Mouse (Mus musculus) urinary bladder, postnatal 36 days (tissue): ENCODE measurements around the gene Them5.

ENCODE experiments used
- DNase-seq, 2 experiments: peaks; one replicate each; pipeline ENCODE4 v3.0.0; 2022; ENCODE audit warnings: low spot score in 2 of 2, mixed read lengths in 1 of 2

Gene Them5

DNA sequence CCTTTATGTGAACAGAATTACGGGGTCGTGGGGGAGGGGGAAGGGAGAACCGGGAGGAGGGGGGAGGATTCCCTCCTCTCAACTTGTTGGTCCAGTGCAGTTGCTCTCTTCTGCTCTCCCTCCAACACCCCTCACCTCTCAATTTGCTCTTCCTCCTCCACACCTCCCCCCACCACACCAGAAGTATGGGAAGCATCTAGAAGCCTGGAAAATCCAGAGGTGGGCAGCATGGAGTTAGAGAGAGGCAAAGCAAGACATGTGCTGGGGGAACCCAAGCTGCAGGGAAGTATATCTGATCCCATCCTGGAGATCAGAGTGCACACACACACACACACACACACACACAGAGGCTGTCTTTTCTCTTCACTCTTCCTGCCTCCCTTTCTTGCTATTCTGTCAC is 30.1 kb downstream of the Them5 start:
- no peak for DNase-seq

DNA sequence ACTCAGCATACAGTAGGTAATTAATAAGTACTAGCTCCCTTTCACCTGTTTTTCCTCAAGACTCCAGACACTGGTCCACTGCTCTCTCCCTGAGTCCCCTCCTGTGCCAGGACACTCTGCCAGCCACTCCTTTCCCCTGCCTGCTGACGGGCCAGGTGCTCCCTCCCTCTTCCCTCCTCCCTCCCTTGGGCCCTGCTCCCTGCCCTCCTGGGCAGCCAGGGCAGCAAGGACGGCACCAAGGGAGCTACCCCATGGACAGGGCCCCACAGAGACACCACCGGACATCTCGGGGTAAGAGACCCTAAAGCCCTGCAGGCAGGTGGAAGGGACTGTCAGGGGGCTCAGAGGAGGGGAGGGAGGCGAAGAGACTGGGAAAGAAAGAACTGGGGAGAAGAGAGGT is 30.7 kb downstream of the Them5 start, which contains the start of gene Rorc:
Gene Rorc (plus strand): TSS at position 154 of the 400 bp plus-strand sequence.
- DNase-seq, result peak; percentile 43 to 64

DNA sequence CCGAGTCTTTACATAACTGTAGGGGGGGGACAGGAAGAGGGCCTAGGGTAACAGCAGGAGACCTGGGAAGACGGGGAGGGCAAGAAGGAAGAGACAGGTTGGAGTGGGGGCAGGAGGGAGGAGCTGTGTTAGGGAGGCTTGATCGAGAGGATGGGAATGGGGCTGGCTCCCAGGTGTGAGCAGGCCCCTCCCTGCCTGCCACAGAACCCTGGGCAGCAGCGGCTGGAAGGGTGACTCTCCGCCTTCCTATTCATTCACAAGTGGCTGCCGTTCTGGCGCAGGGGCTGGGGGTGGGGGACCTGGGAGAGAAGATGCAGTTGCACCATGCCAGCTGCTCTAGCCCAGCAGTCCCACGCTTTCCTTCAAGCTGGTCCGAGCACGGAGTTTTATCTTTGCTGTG is 31.2 kb downstream of the Them5 start:
- no peak for DNase-seq

- DNase-seq, result peak; percentile 24 to 60
Measured at GRCm38 (mm10) chr3:94373597-94374011, 31.7 kb downstream of the Them5 start.

DNA sequence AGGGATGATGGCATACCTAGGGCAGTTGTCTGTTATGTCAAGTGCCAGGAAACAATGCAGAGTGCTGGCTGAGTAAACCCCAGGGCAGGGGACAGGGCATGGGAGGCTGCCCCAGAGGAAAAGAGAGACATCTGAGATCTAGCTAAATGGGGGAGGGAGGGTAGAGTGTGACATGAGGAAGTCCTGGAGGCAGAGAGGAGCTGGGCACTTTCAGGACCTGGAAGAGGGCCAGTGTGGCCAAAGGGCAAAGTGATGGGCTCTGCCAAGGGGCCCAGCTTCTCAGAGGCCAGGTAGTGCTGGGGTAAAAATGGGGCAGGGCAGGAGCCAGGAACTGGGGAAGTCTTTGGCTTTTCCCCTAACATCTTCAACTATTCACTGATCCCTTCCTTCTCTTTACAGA is 32.7 kb downstream of the Them5 start:
- DNase-seq, result no peak

DNA sequence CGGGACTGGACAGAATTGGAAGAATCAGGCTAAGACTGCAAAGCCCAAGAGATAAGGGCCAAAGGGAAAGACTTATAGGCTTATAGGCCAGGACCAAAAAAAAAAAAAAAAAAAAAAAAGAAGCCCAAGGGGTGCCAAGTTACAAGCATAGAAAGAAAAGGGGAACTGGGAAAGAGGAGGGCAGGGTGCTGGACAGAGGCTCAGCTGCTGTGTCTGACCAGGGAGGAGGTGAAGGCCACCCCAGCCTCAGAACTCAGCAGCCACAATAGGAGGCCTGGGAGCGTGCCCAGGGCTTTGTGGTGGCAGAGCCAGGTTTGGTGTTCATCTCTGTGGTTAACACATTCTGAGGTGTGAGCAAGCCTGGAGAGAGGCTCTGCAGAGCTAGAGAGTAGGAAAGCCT is 33.2 kb downstream of the Them5 start:
- DNase-seq, result no peak

DNA sequence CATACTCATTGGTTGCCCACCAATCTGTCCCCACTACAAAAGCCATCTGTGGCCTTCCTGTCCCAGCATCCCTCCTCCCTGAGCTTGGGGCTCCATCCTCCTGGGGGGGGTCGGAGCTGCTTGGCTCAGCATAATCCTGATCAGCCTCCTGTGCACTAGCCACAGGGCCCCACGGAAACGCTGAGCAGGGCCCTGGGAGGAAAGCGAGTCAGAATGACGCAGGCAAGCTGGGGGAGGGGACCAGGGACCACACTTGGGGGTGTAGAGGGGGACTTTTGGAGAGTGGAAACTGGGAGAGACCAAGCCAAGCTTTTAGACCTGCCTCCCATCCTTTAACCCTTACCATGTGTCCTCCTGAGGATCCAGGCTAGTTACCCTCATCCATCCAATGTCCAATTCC is 34.0 kb downstream of the Them5 start:
- no peak for DNase-seq

- no peak for DNase-seq
Measured at GRCm38 (mm10) chr3:94377028-94377923, 35.4 kb downstream of the Them5 start.

DNA sequence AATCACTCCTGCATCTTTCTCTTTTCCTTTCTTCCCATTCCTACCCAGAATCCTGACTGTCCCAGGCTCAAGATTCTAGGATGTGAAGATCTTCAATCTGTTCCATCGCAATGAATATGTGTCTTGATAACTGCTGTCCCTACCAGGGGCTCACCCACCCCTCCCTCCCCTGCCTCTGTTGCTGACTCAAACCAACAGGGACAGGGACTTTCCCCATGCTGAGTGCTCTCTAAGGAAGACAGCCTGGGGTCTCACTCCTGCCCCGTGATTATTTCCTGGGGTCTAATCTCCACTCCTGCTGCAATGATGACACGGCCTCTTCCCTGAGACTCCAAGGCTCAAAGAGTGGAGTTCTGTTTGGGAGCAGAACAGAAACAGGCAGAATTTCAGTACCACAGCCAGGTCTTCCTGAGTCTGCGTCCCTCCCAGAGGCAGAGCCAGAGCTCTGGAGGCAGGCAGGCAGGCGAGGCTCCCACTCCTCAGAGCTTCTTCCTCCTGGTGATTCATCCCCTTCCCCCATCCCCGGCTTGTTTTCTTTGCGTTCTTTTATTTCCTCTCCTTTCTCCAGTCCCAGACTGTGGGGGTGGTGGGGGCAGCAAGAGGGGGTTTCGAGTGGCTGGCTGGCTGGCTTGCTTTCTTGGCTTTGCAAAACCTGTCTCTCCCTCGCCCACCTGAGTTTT is 38.1 kb downstream of the Them5 start:
- no peak for DNase-seq

GRCm38 (mm10) chr3:94382308-94382707 is 40.4 kb downstream of the Them5 start:
- no peak for DNase-seq

DNA sequence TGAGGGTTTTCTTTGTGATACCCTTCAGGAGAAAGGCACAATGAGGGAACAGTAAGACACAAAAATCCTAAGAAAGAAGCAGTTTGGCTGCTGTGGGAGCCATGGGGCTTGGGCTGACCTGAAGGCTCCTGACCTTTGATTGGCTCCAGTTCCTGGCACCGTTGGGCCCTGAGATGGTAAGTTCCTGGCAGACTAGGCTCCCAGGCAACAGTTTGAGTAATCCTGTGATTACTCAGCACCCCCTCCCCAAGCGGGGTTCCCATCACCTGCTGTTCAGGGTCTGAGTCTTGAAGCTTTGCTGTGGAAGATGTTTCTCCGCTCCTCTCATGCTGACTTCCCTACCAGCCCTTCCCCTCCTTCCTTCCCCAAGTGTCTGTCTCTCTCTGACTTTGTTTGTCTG is 41.6 kb downstream of the Them5 start:
- no peak for DNase-seq

GRCm38 (mm10) chr3:94386671-94387070 is 44.8 kb downstream of the Them5 start:
- no peak for DNase-seq

- no peak for DNase-seq
Measured at GRCm38 (mm10) chr3:94387391-94387790, 45.5 kb downstream of the Them5 start.

- no peak for DNase-seq
Measured at GRCm38 (mm10) chr3:94388047-94388446, 46.1 kb downstream of the Them5 start.

GRCm38 (mm10) chr3:94389420-94389819 is 47.5 kb downstream of the Them5 start:
- no peak for DNase-seq

DNA sequence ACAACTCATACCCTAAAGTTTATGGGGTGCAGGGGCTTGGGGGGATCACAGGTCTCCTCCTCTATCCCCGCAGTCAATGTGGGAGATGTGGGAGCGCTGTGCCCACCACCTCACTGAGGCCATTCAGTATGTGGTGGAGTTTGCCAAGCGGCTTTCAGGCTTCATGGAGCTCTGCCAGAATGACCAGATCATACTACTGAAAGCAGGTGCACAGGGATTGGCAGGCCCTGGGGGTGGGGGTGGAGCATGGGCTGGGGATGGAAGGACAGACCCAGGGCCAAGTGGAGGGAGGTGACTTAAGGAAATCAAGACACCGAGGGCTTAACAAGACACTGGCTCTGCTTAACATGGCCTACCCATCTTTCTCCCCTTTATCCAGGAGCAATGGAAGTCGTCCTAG is 49.1 kb downstream of the Them5 start:
- no peak for DNase-seq

DNA sequence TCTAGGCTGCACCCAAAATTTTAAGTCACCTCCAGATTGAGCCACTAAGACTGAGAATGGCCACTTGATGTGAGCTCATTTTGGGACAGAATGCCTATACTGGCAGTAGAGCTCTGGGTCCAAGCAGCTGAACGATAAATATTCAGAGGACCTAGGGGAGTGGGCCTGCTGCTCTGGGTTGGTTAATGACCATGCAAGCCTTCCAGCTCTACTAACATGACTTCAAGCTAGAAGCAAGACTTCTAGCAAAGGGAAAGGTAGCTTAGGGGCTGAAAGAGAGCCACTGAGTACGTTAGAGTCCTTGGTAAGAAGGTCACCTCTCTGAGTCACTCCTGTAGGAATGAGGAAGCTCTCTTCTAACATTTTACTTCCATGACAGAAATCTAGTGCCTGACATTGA is 50.2 kb downstream of the Them5 start:
- no peak for DNase-seq

DNA sequence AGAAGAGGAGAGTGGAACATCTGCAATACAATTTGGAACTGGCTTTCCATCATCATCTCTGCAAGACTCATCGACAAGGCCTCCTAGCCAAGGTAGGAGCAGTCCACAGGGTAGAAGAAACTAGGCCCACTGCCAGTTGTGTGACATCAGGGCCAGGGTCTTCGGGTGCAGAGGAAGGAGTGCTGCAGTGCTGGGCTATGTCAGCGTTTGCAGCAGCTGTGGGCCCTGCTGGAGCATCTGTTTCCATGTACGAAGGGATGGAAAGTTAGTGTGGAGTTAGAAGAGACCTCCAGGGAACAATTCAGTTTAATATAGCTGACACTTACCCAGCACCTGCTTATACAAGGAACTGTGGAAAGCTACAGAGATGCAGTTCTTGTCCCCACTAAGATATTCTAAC is 51.1 kb downstream of the Them5 start:
- DNase-seq, result no peak

DNA sequence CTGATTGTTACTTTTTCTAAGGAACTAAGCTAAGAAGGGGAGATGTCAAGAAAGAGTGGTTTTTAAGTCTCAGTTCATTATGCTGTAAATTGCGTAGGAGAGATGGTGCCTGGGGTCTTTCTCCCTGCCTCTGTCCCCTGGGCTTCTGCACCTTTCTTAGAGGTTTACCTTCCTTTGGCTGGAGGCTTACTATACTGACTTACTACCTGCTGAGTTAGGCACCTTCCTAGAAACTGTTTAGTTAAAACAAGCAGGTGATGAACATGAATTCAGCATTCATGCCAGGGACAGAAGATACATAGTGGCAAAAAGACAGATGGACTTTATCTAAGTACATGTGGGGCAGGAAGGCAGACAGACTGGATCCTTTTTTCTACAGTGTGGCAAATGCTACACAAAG is 54.4 kb downstream of the Them5 start:
- DNase-seq, result no peak

- DNase-seq, result no peak
Measured at GRCm38 (mm10) chr3:94396851-94397250, 55.0 kb downstream of the Them5 start.
